15 mouse cellular contexts compared by ENCODE assay signal in genomic region chr1:82624934-82625333, GRCm38 (mm10). TPM values are rescaled to one million over a fixed set of nuclear protein-coding genes. Genes with fewer than 3 reads are reported as not detected.
"Had no signal": no experiment of that assay in that cellular context is flagged by ENCODE, and none has a peak within 500 bp of the region (broad histone marks: within the 10 kb centered on the region; RNA-seq: fewer than 3 reads in every experiment).

No protein-coding gene starts in this region.

- H3K4me2 ChIP-seq: midbrain, embryonic 11.5 days; midbrain, embryonic 15.5 days; neural tube, embryonic 12.5 days had no signal

- H3K36me3 ChIP-seq: limb, embryonic 10.5 days; midbrain, embryonic 15.5 days; neural tube, embryonic 12.5 days had no signal

- H3K4me1 ChIP-seq: limb, embryonic 10.5 days; midbrain, embryonic 15.5 days; neural tube, embryonic 12.5 days had no signal

- H3K27me3 ChIP-seq: midbrain, embryonic 15.5 days; neural tube, embryonic 12.5 days had no signal

- ATAC-seq: lung, postnatal 0 days; midbrain, embryonic 15.5 days had no signal

- H3K9me3 ChIP-seq: limb, embryonic 10.5 days; midbrain, embryonic 15.5 days; neural tube, embryonic 12.5 days had no signal

- H3K27ac ChIP-seq: limb, embryonic 10.5 days; midbrain, embryonic 15.5 days; neural tube, embryonic 12.5 days had no signal

- DNase-seq: kidney, adult 11 months; kidney, adult 9 months; kidney, postnatal 10 days; lung, adult 2 months; lung, postnatal 36 days; spleen, adult 18-20 months; thymus, postnatal 36 days had no signal

- H3K9ac ChIP-seq: midbrain, embryonic 15.5 days; neural tube, embryonic 12.5 days had no signal

- H3K4me3 ChIP-seq: limb, embryonic 10.5 days; midbrain, embryonic 15.5 days; neural tube, embryonic 12.5 days had no signal

RNA-seq across cellular contexts. Expression of gene Col4a3, which starts 38.2 kb away (rescaled TPM):
- total RNA-seq: megakaryocyte, adult 5-6 weeks; monocyte, adult 5-6 weeks; neutrophil, adult 5-6 weeks had no signal

RNA-seq across cellular contexts. Expression of gene Col4a4, which starts 38.3 kb away (rescaled TPM):
- total RNA-seq: megakaryocyte, adult 5-6 weeks; monocyte, adult 5-6 weeks; neutrophil, adult 5-6 weeks had no signal
